Mouse (Mus musculus) forebrain, embryonic 16.5 days (tissue): ENCODE measurements at regions not wholly inside any gene's neighbourhood (a gene's known extent, or its start where the extent isn't known, plus 50 kb on each side); places are given as distances from the start of the nearest gene placed in this dataset.
A peak's percentile ranks its signal among the peaks of the same experiment; 100 is the strongest.

Experiments
- ATAC-seq: fragments of 200-750 bp; cut with Nextera tagmentation; 2 replicates; pipeline ENCODE4 v1.8.0; 2017; ENCODE audit warnings: mild to moderate bottlenecking, moderate library complexity
- H3K27ac ChIP-seq: fragments of 300-500 bp; sonication (generic); 2 replicates; pipeline ENCODE4 v1.5.1; 2014; ENCODE audit warnings: low read length, control low read depth
- H3K27me3 ChIP-seq: fragments of 300-500 bp; sonication (generic); replicated peaks from 2 replicates; pipeline ENCODE4 v1.6.1; 2014; ENCODE audit warnings: low read length; ENCODE audit not compliant: control insufficient read depth, insufficient read depth
- H3K36me3 ChIP-seq: fragments of 300-500 bp; sonication (generic); 2 replicates; pipeline ENCODE4 v1.6.1; 2014; ENCODE audit not compliant: control insufficient read depth, insufficient read depth
- H3K4me1 ChIP-seq: fragments of 300-500 bp; sonication (generic); replicated peaks from 2 replicates; pipeline ENCODE4 v1.6.1; 2014; ENCODE audit warnings: low read length; ENCODE audit not compliant: control insufficient read depth, insufficient read depth
- H3K4me2 ChIP-seq: fragments of 300-500 bp; sonication (generic); 2 replicates; pipeline ENCODE4 v1.6.1; 2014; ENCODE audit warnings: mild to moderate bottlenecking, low read length, control low read depth
- H3K4me3 ChIP-seq: fragments of 300-500 bp; sonication (generic); replicated peaks from 2 replicates; pipeline ENCODE4 v1.5.1; 2014; ENCODE audit warnings: mild to moderate bottlenecking, low read length, control low read depth
- H3K9ac ChIP-seq: fragments of 300-500 bp; sonication (generic); replicated peaks from 2 replicates; pipeline ENCODE4 v1.6.1; 2014; ENCODE audit warnings: low read depth, low read length, control low read depth
- H3K9me3 ChIP-seq: fragments of 300-500 bp; sonication (generic); 2 replicates; pipeline ENCODE4 v1.6.1; 2016; ENCODE audit warnings: low read length; ENCODE audit not compliant: control insufficient read depth
- WGBS: fragments of 180-500 bp; shearing (Covaris S2); extraction: QIAGEN DNeasy Blood & Tissue Kit; methylation state at CpG from one replicate; pipeline ENCODE4 v1.1.7; 2014; 5-methylcytosine and 5-hydroxymethylcytosine counted together

DNA sequence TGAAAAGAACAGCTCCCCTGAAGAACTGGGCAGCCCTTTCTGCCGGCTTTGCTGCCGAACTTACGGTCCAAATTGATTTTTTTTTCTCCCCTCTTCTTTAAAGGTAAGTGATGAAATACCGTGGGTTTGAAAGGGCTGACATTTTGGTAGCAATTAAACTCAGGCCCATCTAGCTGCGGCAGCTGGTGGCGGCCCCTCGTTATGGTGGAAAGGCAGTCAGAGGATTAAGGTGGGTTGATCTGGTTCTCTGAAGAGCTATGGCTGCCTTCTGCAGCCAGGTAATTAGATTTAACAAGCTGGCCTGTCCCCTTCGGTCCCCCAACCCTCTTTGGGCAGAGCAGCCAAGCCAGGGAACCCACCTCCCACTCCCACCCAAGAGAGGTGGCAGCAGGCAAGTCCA, 214.1 kb upstream of the Csf3r start:
- Histone ChIP-seq H3K4me3 (no peak overlapping the region), H3K27me3 (peaks cover 4% of the 10 kb centered on the region; the same call in 1 of the 2 replicates), H3K36me3 (no peaks in the 10 kb centered on the region), H3K9me3 (peaks cover 4% of the 10 kb centered on the region), H3K4me2 (no peak overlapping the region), H3K9ac (no peak overlapping the region), H3K4me1 (peaks cover 15% of the 10 kb centered on the region; the same call in 1 of the 2 replicates), H3K27ac (no peak overlapping the region)
- 14% methylated on average over 8 of the region's 8 CpGs for WGBS
- no peak for ATAC-seq

DNA sequence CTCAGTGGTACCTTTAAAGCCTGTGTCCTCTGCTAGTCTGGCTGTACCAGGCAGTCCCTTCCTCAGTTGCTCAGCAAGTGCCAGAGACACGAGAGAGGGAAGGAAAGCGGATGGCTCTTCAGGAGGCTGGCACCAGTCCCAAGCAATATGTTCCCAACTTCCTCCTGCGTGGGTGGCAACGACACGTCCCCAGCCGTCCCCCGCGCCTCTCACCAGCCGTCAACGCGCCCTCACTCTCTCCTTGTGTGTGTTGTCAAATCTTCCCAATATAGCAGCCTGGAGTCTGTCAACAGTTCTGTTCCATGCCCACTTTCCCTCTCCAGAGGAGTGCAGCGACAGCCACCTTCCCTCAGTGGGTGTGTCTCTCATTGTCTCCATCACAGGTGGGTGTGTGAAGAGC, 210.0 kb upstream of the Csf3r start:
- ATAC-seq = peak; percentile 91
- Histone ChIP-seq H3K4me3 (no peak overlapping the region), H3K4me2 (no peak overlapping the region), H3K9me3 (no peaks in the 10 kb centered on the region), H3K27ac (0 out of 2 replicates have a peak overlapping the region, but pooled peaks have one; percentile 2), H3K27me3 (no peaks in the 10 kb centered on the region; the same call in 1 of the 2 replicates), H3K4me1 (peaks cover 16% of the 10 kb centered on the region), H3K36me3 (no peaks in the 10 kb centered on the region), H3K9ac (no peak overlapping the region)
- WGBS = 50% methylated on average over 12 of the region's 12 CpGs

DNA sequence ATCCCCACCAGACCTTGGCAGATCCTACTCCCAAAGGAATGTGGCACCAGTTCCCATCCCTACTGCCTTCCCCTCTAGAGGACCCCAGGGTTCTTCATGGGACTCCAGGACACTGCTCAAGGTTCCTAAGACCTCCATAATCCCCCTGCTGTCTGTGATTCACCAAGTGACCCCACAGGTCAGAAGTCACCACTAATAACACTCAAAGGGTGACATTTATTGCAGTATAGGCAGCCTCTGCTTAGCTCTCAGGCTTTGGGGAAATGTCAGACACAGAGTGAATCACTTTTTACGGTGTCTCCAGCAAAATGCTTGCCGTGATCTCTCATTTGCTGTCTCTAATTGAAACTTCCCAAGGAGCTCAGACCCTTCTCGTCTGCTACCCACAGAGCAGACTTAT, 209.1 kb upstream of the Csf3r start:
- no peaks in the 10 kb centered on the region for H3K9me3 ChIP-seq
- no peak for ATAC-seq
- 69% methylated on average over 3 of the region's 3 CpGs for WGBS
- no peak overlapping the region for H3K4me3 ChIP-seq
- H3K9ac ChIP-seq = no peak overlapping the region
- no peaks in the 10 kb centered on the region for H3K36me3 ChIP-seq
- no peak overlapping the region for H3K4me2 ChIP-seq
- H3K4me1 ChIP-seq = peaks cover 8% of the 10 kb centered on the region; the same call in 1 of the 2 replicates
- no peak overlapping the region for H3K27ac ChIP-seq
- H3K27me3 ChIP-seq = no peaks in the 10 kb centered on the region; the same call in 1 of the 2 replicates

DNA sequence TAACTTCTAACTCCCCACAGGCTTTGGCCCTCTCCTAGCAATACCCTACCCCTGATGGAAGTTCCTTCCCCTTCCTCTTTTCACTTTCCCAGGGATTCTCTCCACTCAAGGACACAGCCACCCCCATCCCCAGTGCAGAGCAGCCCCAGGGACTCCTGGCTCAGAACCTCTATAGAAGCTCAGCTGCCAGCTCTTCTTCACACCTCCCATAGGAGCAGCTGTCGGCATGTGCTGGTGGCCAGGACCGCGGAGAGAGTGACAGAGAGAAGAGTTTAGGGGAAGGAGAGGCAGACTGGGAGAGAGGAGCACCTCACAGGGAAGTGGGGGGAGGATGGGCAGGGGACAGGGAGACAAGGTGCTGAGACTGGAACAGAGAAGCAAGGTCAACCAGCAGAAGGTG, 199.8 kb upstream of the Csf3r start:
- Histone ChIP-seq H3K9me3 (no peaks in the 10 kb centered on the region), H3K4me1 (peaks cover 19% of the 10 kb centered on the region), H3K9ac (no peak overlapping the region), H3K27ac (peak overlapping the region; percentile 37; the same call in 1 of the 2 replicates), H3K4me2 (no peak overlapping the region), H3K36me3 (no peaks in the 10 kb centered on the region), H3K27me3 (no peaks in the 10 kb centered on the region), H3K4me3 (no peak overlapping the region)
- WGBS = 45% methylated on average over 3 of the region's 3 CpGs
- peak; percentile 84 for ATAC-seq

DNA sequence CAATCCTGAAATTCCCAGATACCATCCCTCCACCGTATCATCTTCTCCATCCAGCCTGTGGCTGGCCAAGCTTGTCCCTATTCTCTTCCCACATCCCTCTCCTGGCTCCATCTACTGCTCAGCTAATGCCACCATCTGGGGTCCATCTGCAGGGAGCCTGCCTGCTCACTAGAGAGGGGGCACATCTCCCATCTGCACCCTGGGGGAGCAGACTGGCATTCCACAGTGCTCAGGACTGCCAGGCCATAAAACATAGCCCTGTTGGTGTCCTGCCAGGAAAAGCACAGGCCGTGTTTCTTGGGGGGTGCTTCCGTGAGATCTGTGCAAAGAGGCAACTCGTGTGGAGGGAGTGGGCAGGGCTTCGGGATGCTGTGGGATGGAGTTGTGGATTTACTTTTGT, 197.9 kb upstream of the Csf3r start:
- ATAC-seq = peak; percentile 75
- no peaks in the 10 kb centered on the region for H3K9me3 ChIP-seq
- peaks cover 19% of the 10 kb centered on the region for H3K4me1 ChIP-seq
- H3K4me3 ChIP-seq = no peak overlapping the region
- H3K4me2 ChIP-seq = no peak overlapping the region
- no peak overlapping the region for H3K9ac ChIP-seq
- 47% methylated on average over 5 of the region's 5 CpGs for WGBS
- no peaks in the 10 kb centered on the region for H3K27me3 ChIP-seq
- no peak overlapping the region for H3K27ac ChIP-seq
- H3K36me3 ChIP-seq = no peaks in the 10 kb centered on the region

DNA sequence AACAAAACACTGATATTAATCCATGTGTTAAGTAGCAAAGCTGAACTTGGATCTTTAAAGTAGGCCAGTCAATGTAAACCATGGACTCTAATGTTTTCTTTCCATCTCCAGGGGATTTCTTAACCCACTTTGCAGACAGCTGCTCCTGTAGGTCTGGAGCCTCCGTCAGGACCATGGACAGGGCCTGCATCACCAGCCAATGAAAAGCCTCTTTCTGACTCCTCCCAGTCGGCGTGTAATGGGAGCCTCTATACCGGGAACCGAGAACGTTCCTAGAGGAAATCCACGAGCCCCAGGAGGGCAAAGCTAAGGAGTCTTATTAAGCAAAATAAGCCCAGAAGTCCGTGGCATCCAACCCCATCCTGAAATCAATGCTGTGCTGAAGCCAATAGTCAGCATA, 189.1 kb upstream of the Csf3r start:
- whole genome bisulfite sequencing = under 1% methylated on average over 8 of the region's 8 CpGs
- no peaks in the 10 kb centered on the region for H3K27me3 ChIP-seq
- H3K9ac ChIP-seq = no peak overlapping the region
- no peaks in the 10 kb centered on the region; the same call in 1 of the 2 replicates for H3K4me1 ChIP-seq
- no peaks in the 10 kb centered on the region for H3K9me3 ChIP-seq
- no peak overlapping the region for H3K4me2 ChIP-seq
- H3K27ac ChIP-seq = no peak overlapping the region
- H3K36me3 ChIP-seq = no peaks in the 10 kb centered on the region
- ATAC-seq = no peak
- H3K4me3 ChIP-seq = no peak overlapping the region

DNA sequence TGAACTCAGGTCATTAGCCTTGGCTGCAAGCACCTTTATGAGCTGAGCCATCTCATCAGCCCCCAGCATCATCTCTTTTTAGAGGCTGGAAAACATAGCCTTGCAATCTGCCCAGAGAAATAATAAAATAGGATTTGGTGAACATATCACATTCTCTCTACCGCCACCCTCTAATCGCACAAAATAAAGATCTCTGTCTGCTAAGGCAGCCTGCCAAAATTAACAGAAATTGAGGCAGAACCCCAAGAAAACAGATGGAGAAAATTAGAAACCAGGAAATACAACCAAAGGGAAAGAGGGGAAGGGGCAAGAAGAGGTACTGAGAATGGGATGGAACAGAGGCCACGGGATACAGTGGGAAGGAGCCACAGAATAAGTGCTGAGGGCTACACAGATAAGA, 176.8 kb upstream of the Csf3r start:
- no peak for ATAC-seq
- Histone ChIP-seq H3K27me3 (0 out of 2 replicates have a peak, but pooled peaks cover 2% of the 10 kb centered on the region), H3K27ac (peak overlapping the region; percentile 10), H3K4me2 (no peak overlapping the region), H3K4me3 (no peak overlapping the region), H3K4me1 (0 out of 2 replicates have a peak, but pooled peaks cover 2% of the 10 kb centered on the region), H3K9ac (no peak overlapping the region), H3K9me3 (no peaks in the 10 kb centered on the region), H3K36me3 (no peaks in the 10 kb centered on the region)
- 60% methylated on average over 3 of the region's 3 CpGs for WGBS

DNA sequence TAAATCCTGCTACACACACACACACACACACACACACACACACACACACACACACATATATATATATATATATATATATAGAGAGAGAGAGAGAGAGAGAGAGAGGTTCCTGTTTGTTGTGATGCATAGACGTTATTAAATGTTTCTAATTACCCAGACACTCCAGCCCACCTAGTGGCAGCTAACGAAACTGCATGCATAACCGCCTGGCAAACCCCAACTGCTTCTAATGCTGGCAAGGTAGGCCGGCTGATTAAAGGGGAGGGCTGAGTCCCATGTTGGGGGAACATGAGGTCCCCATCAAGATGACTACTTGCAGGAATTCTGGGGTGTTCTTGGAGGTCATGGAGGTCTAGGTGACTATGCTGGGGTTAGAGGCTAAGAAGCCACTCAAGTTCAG, 174.1 kb upstream of the Csf3r start:
- no peak overlapping the region for H3K4me2 ChIP-seq
- H3K4me1 ChIP-seq = 0 out of 2 replicates have a peak, but pooled peaks cover 6% of the 10 kb centered on the region
- 4% methylated on average over 4 of the region's 4 CpGs for WGBS
- no peak overlapping the region for H3K4me3 ChIP-seq
- H3K9ac ChIP-seq = no peak overlapping the region
- no peak overlapping the region for H3K27ac ChIP-seq
- no peaks in the 10 kb centered on the region for H3K36me3 ChIP-seq
- no peaks in the 10 kb centered on the region for H3K9me3 ChIP-seq
- 0 out of 2 replicates have a peak, but pooled peaks cover 2% of the 10 kb centered on the region for H3K27me3 ChIP-seq
- no peak for ATAC-seq

DNA sequence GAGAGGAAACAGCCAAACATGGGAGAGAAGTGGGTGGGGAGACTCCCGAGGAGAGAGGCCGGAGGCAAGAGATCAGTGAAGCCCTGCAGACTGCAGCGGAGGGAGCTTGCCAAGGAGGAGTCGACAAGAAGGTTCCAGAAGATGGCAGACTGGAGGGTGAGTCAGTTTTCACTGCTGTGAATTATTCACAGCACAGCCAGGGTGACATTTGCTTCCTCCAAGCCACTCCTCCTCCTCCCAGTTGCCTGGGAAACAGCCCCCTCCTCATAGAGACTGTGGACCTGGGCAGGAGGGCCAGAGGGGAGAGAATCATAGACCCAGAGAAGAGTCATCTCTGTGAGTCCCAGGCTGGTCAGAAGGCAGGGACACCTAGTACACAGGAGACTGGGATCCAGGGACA, 171.8 kb upstream of the Csf3r start:
- no peak overlapping the region for H3K4me2 ChIP-seq
- H3K27me3 ChIP-seq = 0 out of 2 replicates have a peak, but pooled peaks cover 2% of the 10 kb centered on the region
- 58% methylated on average over 4 of the region's 4 CpGs for WGBS
- no peak overlapping the region for H3K4me3 ChIP-seq
- H3K9ac ChIP-seq = no peak overlapping the region
- H3K27ac ChIP-seq = no peak overlapping the region
- peaks cover 23% of the 10 kb centered on the region for H3K4me1 ChIP-seq
- H3K9me3 ChIP-seq = no peaks in the 10 kb centered on the region
- no peaks in the 10 kb centered on the region for H3K36me3 ChIP-seq
- ATAC-seq = no peak
